Mouse (Mus musculus): ENCODE data around the gene Hyal1.

Hyal1 gene

DNA sequence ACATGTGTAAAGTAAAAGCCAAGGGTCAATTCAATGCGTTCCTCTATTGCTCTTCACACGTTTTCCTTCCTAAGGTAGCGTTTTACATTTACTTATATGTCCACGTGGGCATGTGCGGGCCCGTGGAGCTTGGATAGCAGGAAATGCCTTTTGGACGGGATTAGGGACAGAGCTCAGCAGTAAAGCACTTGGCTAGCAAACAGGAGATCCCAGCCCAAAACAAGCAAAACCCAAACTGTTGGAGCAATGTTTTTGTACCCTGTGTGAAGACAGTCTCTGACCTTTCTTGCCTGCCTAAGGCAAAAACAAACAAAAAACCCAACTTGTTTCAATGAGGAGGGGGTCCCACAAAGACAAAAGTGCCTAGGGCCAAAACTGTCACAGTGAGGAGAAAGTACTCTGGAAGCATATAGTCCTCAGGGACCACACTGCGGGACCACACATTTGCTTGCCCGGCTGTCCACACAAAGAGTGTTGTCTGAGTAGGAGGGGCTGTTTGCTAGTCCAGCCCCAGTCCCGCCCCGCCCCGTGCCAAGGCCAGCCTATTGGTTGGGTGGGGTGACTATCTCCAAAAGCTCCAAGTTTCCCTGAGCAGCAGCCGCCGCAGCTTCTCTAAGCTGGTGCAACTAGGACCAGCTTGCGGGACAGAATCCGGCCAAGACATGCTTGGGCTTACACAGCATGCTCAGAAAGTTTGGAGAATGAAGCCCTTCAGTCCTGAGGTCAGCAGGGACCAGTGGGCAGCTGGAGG, at the start of gene Hyal1:
Gene Hyal1 (plus strand): TSS at position 571 of the 751 bp plus-strand sequence.
- no peak for DNase-seq

DNA sequence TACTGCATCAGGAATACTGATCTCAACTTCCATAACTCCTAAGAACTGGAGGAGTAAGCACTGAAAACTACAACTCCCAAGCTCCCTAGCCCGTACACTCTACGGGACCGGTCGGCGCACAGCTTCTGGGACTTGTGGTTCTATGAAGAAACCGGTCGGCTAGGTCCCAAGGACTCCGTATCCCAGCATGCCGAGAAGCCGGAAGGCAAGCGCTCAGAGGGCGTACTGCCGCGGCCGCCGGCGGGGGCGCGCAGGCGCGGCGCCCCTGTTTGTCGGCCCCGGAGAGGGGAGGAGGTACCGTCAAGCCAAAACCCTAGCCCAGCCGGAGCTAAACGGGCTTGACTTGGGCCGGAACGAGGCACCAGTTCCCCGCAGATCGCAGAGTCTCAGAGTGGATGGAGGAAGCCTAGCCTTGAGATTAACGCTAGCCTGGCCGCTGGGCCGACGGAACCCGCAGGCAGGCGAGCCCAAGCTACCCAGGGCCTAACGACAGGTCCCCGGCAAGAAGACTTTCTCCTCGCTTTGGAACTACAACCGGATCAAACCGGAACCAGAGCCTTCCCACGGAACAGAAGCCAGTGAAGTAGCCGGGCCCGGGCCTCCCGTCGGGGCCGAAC, 42.8 kb upstream of the Hyal1 start, which contains the start of gene Tmem115:
Gene Tmem115 (plus strand): TSS at position 155 of the 617 bp plus-strand sequence.
- DNase-seq: peak; percentile 96

DNA sequence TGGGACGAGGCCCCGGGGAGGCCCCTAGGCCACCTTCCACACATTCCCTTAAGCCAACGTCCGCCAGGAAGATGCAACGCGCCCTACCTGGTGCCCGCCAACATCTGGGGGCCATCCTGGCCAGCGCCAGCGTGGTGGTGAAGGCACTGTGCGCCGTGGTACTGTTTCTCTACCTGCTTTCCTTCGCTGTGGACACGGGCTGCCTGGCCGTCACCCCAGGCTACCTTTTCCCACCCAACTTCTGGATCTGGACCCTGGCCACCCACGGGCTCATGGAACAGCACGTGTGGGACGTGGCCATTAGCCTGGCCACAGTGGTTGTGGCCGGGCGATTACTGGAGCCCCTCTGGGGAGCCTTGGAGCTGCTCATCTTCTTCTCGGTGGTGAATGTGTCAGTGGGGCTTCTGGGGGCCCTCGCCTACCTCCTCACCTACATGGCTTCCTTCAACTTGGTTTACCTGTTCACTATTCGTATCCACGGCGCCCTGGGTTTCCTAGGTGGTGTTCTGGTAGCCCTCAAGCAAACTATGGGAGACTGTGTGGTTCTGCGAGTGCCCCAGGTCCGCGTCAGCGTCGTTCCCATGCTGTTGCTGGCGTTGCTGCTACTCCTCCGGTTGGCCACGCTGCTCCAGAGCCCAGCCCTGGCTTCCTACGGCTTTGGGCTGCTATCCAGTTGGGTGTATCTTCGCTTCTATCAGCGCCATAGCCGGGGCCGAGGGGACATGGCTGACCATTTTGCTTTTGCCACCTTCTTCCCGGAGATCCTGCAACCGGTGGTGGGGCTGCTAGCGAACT, 42.1 kb upstream of the Hyal1 start:
- DNase-seq: peak; percentile 66

DNA sequence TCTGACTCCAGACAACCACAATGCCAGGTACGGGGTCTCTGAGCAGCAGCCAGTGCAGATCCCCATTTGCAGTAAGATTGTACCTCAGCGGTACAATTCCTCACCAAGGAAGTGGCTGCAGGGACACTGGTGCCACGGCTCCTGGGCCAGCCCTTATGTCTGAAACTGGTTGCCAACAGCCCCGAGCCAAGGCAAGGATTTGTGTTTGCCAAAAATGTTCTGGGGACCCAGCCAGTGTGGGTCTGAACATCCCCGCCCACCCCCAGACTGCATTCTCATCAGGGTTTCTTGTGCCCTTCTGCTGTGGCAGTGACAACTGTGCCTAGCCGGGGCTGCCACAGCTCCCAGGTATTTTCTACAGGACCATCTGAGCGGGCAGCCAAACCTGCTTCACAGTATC, 38.5 kb upstream of the Hyal1 start:
- peak; percentile 67 for DNase-seq

DNA sequence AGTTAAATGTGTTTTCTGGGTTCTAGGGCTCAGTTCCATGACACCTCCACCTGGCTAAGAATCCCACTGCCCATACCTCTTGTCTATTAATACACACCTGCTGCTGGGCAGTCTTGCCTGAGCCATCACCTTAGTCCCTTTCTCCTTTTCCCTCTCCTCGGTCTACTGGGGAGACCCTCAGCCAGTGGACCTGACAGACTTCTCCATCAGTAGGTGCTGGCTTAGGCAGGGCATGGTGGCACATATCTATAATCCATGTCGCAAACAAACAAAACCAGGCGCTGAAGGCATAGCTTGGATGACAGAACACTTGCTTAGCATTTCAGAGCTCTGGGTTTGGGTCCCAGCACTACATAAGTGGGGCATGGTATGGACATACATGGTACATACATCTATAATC, 38.0 kb upstream of the Hyal1 start:
- DNase-seq: no peak

DNA sequence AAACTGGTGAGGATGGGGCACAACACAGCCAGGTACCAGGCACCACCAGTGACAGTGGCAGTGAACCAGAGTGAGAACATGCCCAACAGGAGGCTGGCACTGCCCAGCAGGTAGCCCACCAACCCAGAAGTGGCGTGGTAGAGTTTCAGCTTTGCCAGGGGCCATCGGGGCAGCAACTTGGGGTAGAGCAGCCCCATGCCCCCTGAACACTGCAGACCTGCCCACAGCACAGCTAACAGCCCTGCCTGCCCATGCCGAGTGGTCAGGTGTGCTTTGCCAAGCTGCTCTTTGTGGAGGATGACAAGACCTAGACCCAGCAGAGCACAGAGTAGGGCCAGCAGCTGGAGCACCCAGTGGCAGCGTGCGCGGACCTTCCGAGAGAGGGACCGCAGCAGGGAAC, 36.8 kb upstream of the Hyal1 start:
- peak; percentile 62 for DNase-seq

DNA sequence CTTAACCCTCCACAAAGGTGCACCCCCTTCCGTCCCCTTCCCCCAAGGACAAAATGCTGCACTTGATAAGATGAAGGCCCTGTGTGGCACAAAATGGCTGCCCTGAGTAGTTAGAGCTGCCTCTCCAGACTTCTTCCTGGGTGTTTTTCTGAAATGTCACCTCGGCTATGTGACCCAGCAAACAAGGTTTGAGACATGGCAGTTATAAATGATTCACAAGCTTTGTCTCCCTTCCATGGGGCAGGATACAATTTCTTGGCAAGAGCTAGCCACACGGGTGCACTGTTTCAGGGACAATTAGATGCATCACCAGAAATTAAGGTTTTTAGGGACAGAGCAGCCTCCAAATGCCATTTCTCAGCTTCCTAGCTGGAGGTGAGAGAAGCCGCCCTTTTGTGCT, 36.3 kb upstream of the Hyal1 start:
- DNase-seq: peak; percentile 39

DNA sequence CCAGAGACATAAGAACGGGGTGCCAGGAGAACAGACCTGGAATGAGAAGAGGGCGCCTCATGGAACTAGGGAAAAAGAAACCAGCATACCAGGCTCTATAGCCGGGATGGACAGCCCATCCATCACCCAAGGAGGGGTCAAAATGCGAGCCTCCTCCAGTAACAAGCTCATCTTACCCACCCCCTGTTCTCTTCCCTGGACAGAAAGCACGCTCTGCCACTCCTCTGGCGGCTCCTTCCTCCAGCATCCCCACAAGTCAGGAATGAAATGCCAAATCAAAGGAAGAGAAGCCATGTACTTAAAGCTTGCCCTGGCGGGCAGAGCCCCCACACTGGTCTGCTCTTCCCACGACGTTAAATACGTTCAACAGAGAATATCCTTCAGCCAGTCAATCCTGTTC, 35.7 kb upstream of the Hyal1 start:
- no peak for DNase-seq

DNA sequence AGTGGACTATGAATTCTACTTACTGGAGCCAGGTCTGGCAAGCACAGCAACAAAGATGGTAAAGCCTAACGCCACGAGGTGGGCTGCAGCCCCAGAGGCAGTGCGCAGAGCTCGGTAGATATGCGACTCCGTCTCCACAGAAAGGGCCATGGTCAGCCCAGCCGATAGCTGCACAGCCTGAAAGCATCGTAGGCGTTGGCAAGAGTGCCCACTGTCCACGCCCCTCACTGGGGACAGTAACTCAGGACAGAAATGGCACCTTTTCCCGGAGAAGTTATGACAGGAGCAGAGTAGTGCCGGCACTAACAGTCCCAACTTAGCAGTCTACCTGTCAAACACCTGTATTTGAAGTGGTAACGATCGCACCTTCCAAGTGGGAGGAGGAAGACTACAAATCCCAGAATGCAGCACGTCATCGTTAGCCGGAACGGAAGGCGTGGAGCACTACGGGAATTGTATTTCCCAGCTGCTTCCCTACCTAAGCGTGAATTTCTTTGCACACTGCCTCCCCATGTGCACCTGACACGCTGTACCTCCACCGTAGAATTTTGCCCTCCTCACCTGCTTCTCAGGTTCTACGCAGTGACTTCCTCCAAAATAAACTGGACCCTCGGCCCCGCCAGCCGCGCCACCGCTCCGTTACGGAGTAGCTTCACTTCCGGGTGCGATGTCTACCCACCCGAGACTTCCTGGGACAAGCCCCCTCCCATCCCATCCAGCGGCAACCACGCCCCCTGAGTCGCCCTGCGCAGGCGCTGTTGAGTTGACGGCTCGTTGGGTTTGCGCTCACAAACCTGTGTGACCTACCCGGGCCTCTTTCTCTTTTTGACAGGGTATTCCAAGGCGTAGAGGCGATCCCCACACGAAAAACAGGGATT, 35.0 kb upstream of the Hyal1 start, which contains the start of the genes Cyb561d2 and Nprl2:
Gene Cyb561d2 (minus strand): TSS at position 720 of the 878 bp plus-strand sequence.
Gene Nprl2 (plus strand): TSS at position 753 of the 878 bp plus-strand sequence.
- DNase-seq: peak; percentile 93

DNA sequence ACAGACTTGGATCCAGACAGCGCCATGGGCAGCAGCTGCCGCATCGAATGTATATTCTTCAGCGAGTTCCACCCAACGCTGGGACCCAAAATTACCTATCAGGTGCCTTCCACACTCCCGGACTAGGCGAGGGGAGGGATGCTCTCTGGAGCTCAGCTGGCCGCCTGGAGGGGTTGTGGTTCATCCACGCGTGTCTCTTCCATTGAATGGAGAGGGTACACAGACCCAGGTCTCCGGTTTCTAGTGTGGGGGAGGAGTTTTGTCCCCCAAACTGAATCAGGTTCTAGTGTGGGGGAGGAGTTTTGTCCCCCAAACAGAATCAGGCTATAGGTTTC, 34.4 kb upstream of the Hyal1 start:
- DNase-seq: no peak

DNA sequence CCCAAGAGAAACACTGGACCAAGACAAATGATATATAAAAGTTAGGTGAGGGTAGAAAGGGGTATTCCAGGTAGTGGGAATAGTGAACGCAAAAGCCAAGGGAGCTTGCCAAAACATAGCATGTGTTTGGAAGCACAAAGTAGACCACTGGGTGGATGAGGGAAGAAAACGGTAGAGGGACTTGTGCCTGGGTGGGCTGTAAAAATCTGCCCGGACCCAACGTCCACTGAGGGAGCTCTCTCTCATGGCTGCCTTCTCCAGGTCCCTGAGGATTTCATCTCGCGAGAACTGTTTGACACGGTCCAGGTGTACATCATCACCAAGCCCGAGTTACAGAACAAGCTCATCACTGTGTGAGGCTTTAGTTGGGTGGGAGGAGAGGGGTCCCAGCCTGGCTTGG, 34.0 kb upstream of the Hyal1 start:
- DNase-seq: peak; percentile 66

DNA sequence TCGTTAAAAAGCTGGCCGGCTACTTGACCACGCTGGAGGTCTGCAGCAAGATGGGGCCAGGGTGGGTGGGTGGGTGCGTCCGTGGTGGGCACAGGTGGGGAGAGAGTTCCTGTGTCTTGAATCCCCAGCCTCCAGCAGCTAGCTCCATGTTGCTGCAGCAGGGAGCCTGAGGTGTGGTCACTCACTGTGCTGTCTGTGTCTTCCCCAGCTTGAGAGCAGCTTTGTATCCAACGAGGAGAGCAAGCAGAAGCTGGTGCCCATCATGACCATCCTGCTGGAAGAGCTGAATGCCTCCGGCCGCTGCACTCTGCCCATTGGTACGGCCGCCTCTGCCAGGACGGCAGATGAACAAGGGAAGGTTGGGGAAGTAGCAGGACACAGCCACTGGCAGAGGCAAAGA, 33.4 kb upstream of the Hyal1 start:
- DNase-seq: peak; percentile 53

DNA sequence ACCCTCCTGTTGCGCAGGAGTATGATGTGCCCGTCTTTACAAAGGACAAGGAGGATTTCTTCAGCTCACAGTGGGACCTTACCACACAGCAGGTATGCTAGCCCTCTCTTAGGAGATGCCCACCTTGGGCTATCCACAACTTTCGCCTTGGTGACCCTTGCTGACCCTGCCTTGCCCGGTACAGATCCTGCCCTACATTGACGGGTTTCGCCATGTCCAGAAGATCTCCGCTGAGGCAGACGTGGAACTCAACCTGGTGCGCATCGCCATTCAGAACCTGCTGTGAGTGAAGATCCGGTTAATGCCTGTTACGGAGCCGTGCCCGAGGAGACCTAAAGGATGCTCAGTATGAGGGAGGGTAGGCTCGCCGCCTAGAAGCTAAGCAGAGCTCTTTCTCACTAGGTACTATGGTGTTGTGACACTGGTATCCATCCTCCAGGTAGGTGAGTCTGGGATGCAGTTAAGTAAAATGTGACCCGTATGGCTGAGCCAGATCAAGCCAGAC, 32.5 kb upstream of the Hyal1 start:
- no peak for DNase-seq

DNA sequence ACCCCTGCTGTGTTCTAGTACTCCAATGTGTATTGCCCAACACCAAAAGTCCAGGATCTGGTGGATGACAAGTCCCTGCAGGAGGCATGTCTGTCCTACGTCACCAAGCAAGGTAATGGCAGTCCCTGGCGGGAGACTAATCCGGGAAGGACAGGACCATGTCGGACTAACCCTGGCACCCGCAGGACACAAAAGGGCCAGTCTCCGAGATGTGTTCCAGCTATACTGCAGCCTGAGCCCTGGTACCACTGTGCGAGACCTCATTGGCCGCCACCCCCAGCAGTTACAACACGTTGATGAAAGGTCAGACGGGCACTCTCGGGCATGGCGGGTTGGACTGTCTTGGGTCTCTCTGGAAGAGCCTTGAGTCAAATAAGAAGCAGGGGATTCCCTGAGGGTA, 32.0 kb upstream of the Hyal1 start:
- DNase-seq: no peak

DNA sequence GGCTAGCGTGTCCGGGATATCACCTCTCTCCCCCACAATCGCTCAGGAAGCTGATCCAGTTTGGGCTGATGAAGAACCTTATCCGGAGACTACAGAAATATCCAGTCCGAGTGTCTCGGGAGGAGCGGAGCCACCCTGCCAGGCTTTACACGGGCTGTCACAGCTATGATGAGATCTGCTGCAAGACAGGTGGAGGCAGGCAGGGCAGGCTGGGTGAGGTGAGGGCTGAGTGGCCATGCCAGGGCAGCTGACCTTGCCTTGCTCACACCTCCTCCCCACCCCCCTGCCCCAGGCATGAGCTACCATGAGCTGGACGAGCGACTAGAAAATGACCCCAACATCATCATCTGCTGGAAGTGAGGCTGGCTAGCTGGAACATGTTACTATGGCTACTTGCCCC, 31.5 kb upstream of the Hyal1 start:
- no peak for DNase-seq

DNA sequence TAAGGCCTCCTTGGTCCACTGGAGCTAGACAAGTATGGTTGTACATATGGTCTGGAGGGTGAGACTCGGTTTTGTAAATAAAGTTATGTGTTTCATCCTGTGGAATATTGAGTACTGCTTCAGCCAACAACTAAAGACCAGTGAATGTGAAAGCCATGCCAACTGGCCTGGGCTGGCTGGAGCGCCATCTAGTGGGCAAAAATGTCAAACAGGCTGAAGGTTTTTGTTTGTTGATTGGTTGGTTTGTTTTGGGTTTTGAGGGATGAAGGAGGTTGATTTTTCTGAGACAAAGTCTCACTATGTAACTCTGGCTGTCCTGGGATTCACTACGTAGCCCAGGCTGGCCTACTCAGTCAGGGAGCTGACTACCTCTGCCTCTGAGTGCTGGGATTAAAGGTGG, 31.1 kb upstream of the Hyal1 start:
- no peak for DNase-seq

DNA sequence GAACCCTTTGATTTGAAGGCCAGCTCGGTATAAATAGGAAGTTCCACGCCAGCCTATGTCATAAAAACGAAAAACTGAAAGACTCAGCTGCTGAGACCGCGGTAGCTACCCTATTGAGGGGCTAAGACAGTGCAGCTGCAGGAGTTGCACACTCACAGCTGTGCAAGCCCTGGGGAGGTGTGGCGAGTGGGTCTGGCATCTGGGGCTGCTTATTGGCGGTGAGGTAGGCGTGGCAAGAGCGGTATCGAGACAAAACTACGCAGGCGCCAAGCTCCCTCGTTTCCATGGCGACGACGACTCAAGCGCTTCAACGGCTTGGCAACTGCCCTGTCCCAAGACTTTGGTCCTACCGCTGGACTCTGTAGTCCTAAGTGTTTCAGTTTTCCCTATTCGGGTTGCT, 29.7 kb upstream of the Hyal1 start, which contains the start of gene Zmynd10:
Gene Zmynd10 (plus strand): TSS at position 273 of the 400 bp plus-strand sequence.
- DNase-seq: no peak

DNA sequence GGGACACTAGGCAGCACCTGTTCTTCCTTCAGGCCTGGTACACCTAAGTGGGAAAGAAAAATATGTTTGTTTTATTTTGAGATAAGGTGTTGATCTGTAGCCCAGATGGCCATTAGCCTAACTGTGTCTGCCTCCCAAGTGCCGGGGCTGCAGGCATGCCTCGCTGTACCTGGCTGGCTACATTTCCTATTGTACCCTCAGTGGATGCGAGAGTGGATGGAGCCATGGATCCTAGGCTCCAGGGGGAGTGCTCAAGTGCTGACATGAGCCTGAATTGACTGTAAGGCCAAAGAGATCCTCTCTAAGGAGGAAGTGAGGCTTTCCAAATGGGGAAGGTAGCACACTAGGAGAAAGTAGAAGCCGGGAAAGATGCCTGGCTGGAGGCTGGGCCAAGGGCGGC, 28.8 kb upstream of the Hyal1 start:
- DNase-seq: no peak

DNA sequence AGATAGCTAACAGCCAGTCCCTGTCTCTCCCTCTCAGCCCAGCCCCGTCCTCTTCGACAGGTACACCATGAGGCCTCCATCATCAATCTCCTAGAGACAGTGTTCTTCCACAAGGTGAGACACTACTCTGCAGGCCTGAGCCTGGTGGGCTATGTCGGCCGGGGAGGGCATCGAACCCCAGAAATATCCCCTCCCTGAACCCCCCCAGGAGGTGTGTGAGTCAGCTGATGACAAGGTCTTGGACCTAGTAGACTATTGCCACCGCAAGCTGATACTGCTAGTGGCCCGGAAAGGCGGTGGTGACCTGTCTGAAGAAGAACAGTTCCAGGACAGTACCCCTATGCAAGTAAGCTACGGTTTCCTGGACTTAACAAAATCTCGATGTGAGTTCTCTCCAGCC, 27.9 kb upstream of the Hyal1 start:
- DNase-seq: no peak

DNA sequence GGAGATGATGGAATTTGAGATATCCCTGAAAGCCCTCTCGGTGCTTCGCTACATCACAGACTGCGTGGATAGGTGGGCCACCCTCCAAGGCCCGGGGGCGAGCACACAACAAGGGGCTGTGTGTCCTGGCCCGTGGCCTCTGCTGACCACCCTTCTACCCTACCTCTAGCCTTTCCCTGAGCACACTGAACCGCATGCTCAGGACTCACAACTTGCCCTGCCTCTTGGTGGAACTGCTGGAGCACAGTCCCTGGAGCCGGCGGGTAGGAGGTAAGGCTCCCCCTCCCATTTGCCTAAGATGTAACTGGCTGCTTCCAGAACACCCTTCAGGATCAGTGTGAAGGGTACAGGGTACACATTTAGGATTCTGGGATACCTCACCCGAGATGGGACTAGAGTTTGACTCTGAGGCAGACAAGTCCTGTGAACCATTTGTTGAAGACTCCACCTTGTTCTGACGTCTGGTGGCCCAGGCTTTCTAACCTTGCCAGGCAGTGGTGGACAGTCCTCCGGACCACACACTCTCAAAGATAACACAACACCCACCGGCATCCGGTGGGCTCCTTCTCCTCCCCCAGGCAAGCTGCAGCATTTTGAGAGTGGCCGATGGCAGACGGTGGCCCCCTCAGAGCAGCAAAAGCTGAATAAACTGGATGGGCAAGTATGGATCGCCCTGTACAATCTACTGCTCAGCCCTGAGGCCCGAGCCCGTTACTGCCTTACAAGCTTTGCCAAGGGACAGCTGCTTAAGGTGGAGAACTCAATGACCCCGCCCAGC, 27.2 kb upstream of the Hyal1 start:
- no peak for DNase-seq

DNA sequence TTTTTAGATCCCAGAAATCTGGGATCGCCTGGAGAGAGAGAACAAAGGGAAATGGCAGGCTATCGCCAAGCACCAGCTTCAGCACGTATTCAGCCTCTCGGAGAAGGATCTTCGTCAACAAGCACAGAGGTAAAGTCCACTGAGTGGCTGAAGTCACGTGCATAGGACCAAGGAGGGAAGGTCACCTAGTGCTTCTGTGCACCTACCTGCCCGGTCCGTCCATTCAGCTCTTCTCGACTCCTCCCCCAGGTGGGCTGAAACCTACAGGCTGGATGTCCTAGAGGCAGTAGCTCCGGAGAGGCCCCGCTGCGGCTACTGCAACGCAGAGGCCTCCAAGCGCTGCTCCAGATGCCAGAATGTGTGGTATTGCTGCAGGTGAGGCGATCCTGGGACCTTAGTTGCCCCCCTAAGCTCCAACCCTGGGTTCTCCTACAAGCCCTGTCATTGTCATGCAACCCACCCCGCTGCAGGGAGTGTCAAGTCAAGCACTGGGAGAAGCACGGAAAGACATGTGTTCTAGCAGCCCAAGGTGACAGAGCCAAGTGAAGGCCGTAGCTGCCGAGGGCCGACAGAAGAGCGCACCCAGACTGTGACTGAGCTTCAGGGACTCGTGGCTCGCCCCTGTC, 26.1 kb upstream of the Hyal1 start:
- no peak for DNase-seq
